Mouse (Mus musculus): ENCODE results near the gene Ptgfrn.

GRCm38 (mm10) chr3:101116431-101117385 lies 6.6 kb upstream of the Ptgfrn start:
- TF ChIP-seq ZNF384 (IDR thresholded peaks at IDR 0.05; ENCODE audit: low read depth, low read length) (no peak), CHD2 (IDR thresholded peaks at IDR 0.05; ENCODE audit: low read depth, low read length) (no peak), ZC3H11A (IDR thresholded peaks at IDR 0.05; ENCODE audit: borderline replicate concordance, low read depth, low read length) (no peak)

Data from ES-E14 (cell line).